Mouse (Mus musculus): Measurements from ENCODE around the gene Cdpf1. TPM values are rescaled to one million over a fixed set of nuclear protein-coding genes. Genes with fewer than 3 reads are reported as not detected.

Gene Cdpf1
- 10 to 100 TPM; 32.3 to 46.1 TPM for polyA plus RNA-seq (2017; shearing (Covaris generic))

DNA sequence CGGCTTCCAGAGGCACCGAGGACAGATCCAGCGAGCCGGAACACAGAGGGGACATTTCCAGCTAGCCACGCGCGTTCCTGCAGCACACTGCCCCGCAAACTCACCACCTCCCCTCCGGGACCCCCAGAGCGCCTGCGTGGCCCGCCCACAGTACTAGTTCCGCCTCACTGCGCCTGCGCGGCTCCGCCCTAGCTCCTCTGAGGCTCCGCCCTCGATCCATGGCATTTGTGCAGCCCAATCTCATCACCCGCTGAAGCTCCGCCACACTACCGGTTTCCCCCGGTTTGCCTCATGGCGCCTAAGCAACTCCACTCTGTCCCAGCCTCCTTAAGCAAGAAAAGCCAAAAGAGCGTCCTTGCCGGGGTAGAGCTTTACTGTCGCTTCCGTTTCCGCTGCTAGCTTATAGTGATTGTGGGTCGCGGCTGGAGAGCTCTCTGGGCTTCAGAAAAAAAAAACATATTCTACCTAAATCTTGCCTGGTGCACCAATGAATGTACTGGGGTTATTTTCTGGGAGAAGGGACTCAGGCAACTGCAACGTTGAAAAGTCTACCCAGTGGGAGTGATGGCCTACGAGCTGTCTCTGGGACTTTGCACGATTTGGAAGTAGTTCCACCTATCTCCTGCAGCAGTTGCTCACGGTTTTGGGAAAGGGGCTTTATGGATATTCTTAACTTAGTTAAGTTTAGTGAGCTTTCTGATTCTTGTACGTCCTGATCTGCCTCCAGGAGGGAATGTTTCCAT, at the start of gene Cdpf1:
Gene Cdpf1 (minus strand): TSS at position 163 of the 743 bp plus-strand sequence.

DNA sequence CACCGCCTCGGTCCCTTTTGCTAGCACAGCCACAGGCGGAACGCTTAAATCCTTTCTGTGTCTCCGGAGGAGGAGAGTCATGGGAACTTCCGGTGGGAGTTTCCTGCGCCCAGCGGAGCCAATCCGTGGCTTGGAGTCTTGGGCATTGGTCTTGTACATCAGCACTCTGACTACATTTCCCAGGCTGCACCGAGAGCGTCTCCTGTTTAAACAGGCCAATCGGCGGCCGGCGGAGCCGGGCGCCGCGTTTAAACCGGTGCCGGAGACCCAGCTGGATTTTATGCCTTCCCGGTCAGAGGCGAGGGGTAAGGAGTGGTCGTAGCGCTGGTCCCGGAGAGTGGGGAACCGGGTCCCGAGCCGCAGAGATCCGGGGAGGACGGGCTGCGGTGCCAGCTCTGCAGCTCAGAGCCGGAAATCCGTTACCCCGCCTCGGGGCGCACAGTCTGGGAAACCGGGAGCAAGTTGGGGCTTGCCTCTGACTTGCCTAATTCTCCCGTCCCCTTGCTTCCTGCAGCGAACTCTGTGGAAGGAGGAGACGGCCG, 48.1 kb upstream of the Cdpf1 start, which contains the start of gene Gtse1:
Gene Gtse1 (plus strand): TSS at position 256 of the 542 bp plus-strand sequence.

GRCm38 (mm10) chr15:85831954-85832590, 20.6 kb upstream of the Cdpf1 start, which contains the start of gene Ttc38:
Gene Ttc38 (plus strand): TSS chr15:85832306.

DNA sequence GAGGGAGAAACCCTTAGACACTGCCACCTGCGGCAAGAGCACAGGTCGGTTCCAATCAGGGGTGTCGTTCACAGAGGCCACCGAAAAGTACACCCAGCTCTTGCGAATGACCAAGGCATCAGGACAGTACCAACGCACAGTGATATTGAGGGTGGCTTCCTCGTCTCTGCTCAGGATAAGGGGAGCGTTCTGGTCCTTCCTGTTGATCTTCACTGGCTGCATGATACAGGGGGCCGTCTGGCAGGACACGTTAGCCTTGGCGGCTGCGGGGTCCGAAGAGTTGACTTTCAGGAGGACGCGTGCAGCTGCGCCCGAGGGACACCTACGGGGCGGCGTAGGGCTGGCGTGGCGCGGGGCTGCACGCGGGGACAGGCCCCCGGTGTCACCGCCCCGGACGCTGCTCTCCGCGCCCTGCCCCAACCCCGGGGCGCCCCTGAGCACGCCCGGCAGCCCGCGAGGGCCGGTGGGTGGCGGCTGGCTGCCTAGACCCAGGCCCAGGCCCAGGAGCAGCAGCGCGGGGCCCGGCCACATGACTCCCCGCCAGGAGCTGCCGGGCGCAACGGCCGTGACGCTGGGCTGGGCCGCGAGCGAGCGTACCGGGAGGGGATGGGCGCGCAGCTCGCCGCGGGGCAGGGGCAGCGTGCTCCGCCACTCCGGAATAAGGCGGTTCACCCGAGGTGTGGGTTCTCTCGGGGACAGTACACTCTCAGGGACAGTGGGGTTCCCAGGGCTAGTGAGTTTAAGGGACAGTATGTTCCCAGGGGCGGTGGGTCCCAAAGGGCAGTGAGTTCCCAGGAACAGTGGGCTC, 9.9 kb upstream of the Cdpf1 start, which contains the start of gene Pkdrej:
Gene Pkdrej (minus strand): TSS at position 532 of the 808 bp plus-strand sequence.

Other genes starting within 250 kb of the Cdpf1 start
- not detected for gene Wnt7b, start 229.2 kb downstream of the Cdpf1 start, polyA plus RNA-seq (2017; shearing (Covaris generic))
- under 1 TPM; 0.23 to 0.54 TPM for gene Ppara, start 76.7 kb downstream of the Cdpf1 start, polyA plus RNA-seq (2017; shearing (Covaris generic))
- gene Pkdrej, start 10.0 kb upstream of the Cdpf1 start, polyA plus RNA-seq (2017; shearing (Covaris generic)), result under 1 TPM; 0.11 to 0.61 TPM
- 10 to 100 TPM; 17.6 to 24.7 TPM for gene Ttc38, start 20.6 kb upstream of the Cdpf1 start, polyA plus RNA-seq (2017; shearing (Covaris generic))
- 1 to 10 TPM; 2.3 to 2.9 TPM for gene Gtse1, start 48.0 kb upstream of the Cdpf1 start, polyA plus RNA-seq (2017; shearing (Covaris generic))
- 10 to 100 TPM; 51.9 to 75.1 TPM for gene Trmu, start 67.6 kb upstream of the Cdpf1 start, polyA plus RNA-seq (2017; shearing (Covaris generic))
- gene Celsr1, start 222.1 kb upstream of the Cdpf1 start, polyA plus RNA-seq (2017; shearing (Covaris generic)), result 1 to 10 TPM; 8.9 to 9.5 TPM
- gene Gramd4, start 246.0 kb upstream of the Cdpf1 start, polyA plus RNA-seq (2017; shearing (Covaris generic)), result 100 to 1,000 TPM in 1 of 2 experiments, 10 to 100 TPM in 1; 88.4 to 143 TPM

All from inflammation-experienced regulatory T-cells (primary cell).